Mouse (Mus musculus): ENCODE data around the gene Sqstm1. TPM values are rescaled to one million over a fixed set of nuclear protein-coding genes. Genes with fewer than 3 reads are reported as not detected.

Sqstm1 gene
- total and polyA plus RNA-seq, 3 experiments, result 187 to 223 TPM; not detected in 1

- DNase-seq (ENCODE audit: low read depth, low spot score), result no peak
- Histone ChIP-seq H3K9ac (ENCODE audit: control insufficient read depth, low read depth, low read length, poor library complexity, severe bottlenecking) (no peak overlapping the region), H3K36me3 (ENCODE audit: control insufficient read depth in 1 of 2, insufficient read depth in 2 of 2, low read length in 2 of 2) (peaks cover 0 to 8% of the 10 kb centered on the region in 2 experiments; a peak in 2 of 4 replicates), H3K4me1 (ENCODE audit: control insufficient read depth in 1 of 2, insufficient read depth in 2 of 2, low read length in 2 of 2) (peaks cover 2 to 10% of the 10 kb centered on the region in 2 experiments; a peak in 3 of 4 replicates), H3K79me2 (ENCODE audit: control insufficient read depth, insufficient read depth, low read length, poor library complexity) (no peaks in the 10 kb centered on the region; the same call in 1 of the 2 replicates), H3K9me3 (replicated peaks; ENCODE audit: insufficient read depth, low read length) (no peaks in the 10 kb centered on the region), H3K27me3 (ENCODE audit: control insufficient read depth in 1 of 2, insufficient read depth in 2 of 2, low read length in 2 of 2) (no peaks in the 10 kb centered on the region), H3K27ac (ENCODE audit: control insufficient read depth, low read depth, low read length) (no peak overlapping the region), H3K4me3 (ENCODE audit: control insufficient read depth in 1 of 2, insufficient read depth in 1 of 2, low read depth in 2 of 2, low read length in 2 of 2) (no peak overlapping the region)
- TF ChIP-seq SIN3A (IDR thresholded peaks at IDR 0.05; ENCODE audit: low read length) (no peak), USF2 (IDR thresholded peaks at IDR 0.05; ENCODE audit: borderline replicate concordance in 1 of 2, insufficient read depth in 1 of 2, low read depth in 1 of 2, low read length in 2 of 2) (no peak), POLR2A (IDR thresholded peaks at IDR 0.05; ENCODE audit: control insufficient read depth in 1 of 2, insufficient read depth in 1 of 2, low read depth in 1 of 2, low read length in 2 of 2, poor library complexity in 1 of 2) (no peak), MXI1 (IDR thresholded peaks at IDR 0.05; ENCODE audit: low read depth, low read length) (no peak)
Observed at GRCm38 (mm10) chr11:50176351-50176750, 34.3 kb downstream of the Sqstm1 start.

- Histone ChIP-seq H3K79me2 (ENCODE audit: control insufficient read depth, insufficient read depth, low read length, poor library complexity) (no peaks in the 10 kb centered on the region; the same call in 1 of the 2 replicates), H3K4me3 (ENCODE audit: control insufficient read depth in 1 of 2, insufficient read depth in 1 of 2, low read depth in 2 of 2, low read length in 2 of 2) (peak overlapping the region; percentile 76 to 90), H3K9me3 (replicated peaks; ENCODE audit: insufficient read depth, low read length) (no peaks in the 10 kb centered on the region), H3K27ac (ENCODE audit: control insufficient read depth, low read depth, low read length) (peak overlapping the region; percentile 55), H3K9ac (ENCODE audit: control insufficient read depth, low read depth, low read length, poor library complexity, severe bottlenecking) (peak overlapping the region; percentile 76), H3K27me3 (ENCODE audit: control insufficient read depth in 1 of 2, insufficient read depth in 2 of 2, low read length in 2 of 2) (no peaks in the 10 kb centered on the region), H3K36me3 (ENCODE audit: control insufficient read depth in 1 of 2, insufficient read depth in 2 of 2, low read length in 2 of 2) (peaks cover 0 to 8% of the 10 kb centered on the region in 2 experiments; a peak in 2 of 4 replicates), H3K4me1 (ENCODE audit: control insufficient read depth in 1 of 2, insufficient read depth in 2 of 2, low read length in 2 of 2) (peaks cover 2 to 10% of the 10 kb centered on the region in 2 experiments; a peak in 3 of 4 replicates)
- DNase-seq (ENCODE audit: low read depth, low spot score), result peak; percentile 100
- TF ChIP-seq USF2 (IDR thresholded peaks at IDR 0.05; ENCODE audit: borderline replicate concordance in 1 of 2, insufficient read depth in 1 of 2, low read depth in 1 of 2, low read length in 2 of 2), result no peak
- TF ChIP-seq CTCF (IDR thresholded peaks at IDR 0.05 in 2 of 3, conservative IDR thresholded peaks at IDR 0.05 in 1 of 3; ENCODE audit: control insufficient read depth in 1 of 3, insufficient read depth in 1 of 3, low read depth in 2 of 3, low read length in 3 of 3, poor library complexity in 1 of 3, severe bottlenecking in 1 of 3), result no peak
- peak; percentile 66; the same call in 1 of the 2 replicates for TF ChIP-seq KAT2A (conservative IDR thresholded peaks at IDR 0.05; ENCODE audit: low read depth, low read length)
- TF ChIP-seq BHLHE40 (IDR thresholded peaks at IDR 0.05; ENCODE audit: borderline replicate concordance, low read depth, low read length), result no peak
- peak; percentile 98 for TF ChIP-seq SIN3A (IDR thresholded peaks at IDR 0.05; ENCODE audit: low read length)
- TF ChIP-seq HCFC1 (IDR thresholded peaks at IDR 0.05; ENCODE audit: low read depth, low read length), result peak; percentile 93
- peak; percentile 82; the same call in 1 of the 2 replicates for TF ChIP-seq GABPA (IDR thresholded peaks at IDR 0.05; ENCODE audit: low read depth, low read length)
- TF ChIP-seq SMC3 (IDR thresholded peaks at IDR 0.05; ENCODE audit: low read depth, low read length), result no peak; the same call in 1 of the 2 replicates
- no peak for TF ChIP-seq RAD21 (IDR thresholded peaks at IDR 0.05; ENCODE audit: low read depth, low read length)
- no peak for TF ChIP-seq TAL1 (IDR thresholded peaks at IDR 0.05; ENCODE audit: low read length)
- TF ChIP-seq MAX (IDR thresholded peaks at IDR 0.05; ENCODE audit: low read length), result peak; percentile 75; the same call in 1 of the 2 replicates
- TF ChIP-seq TBP (IDR thresholded peaks at IDR 0.05; ENCODE audit: low read depth, low read length), result peak; percentile 50; the same call in 1 of the 2 replicates
- TF ChIP-seq NRF1 (IDR thresholded peaks at IDR 0.05; ENCODE audit: insufficient read depth, low read depth, low read length, poor library complexity, severe bottlenecking), result peak; percentile 58; the same call in 1 of the 2 replicates
- no peak for TF ChIP-seq UBTF (IDR thresholded peaks at IDR 0.05; ENCODE audit: borderline replicate concordance, insufficient read depth, low read depth, low read length)
- no peak for TF ChIP-seq MAFK (IDR thresholded peaks at IDR 0.05; ENCODE audit: borderline replicate concordance, low read depth, low read length)
- TF ChIP-seq ELF1 (IDR thresholded peaks at IDR 0.05; ENCODE audit: low read depth, low read length), result peak; percentile 89
- peak; percentile 98 for TF ChIP-seq NELFE (IDR thresholded peaks at IDR 0.05; ENCODE audit: low read depth, low read length)
- TF ChIP-seq POLR2A (IDR thresholded peaks at IDR 0.05; ENCODE audit: control insufficient read depth in 1 of 2, insufficient read depth in 1 of 2, low read depth in 1 of 2, low read length in 2 of 2, poor library complexity in 1 of 2), result peak; percentile 98 to 99
- TF ChIP-seq ZMIZ1 (IDR thresholded peaks at IDR 0.05; ENCODE audit: low read depth, low read length), result peak; percentile 95; the same call in 1 of the 2 replicates
- TF ChIP-seq GATA1 (IDR thresholded peaks at IDR 0.05; ENCODE audit: low read depth, low read length), result peak; percentile 13; the same call in 1 of the 2 replicates
- TF ChIP-seq ETS1 (IDR thresholded peaks at IDR 0.05; ENCODE audit: low read depth, low read length), result peak; percentile 64
- TF ChIP-seq ZKSCAN1 (IDR thresholded peaks at IDR 0.05; ENCODE audit: low read depth, low read length), result no peak
- TF ChIP-seq ZNF384 (IDR thresholded peaks at IDR 0.05; ENCODE audit: low read depth, low read length), result no peak; the same call in 1 of the 2 replicates
- no peak; a peak in 1 of 4 replicates for TF ChIP-seq EP300 (IDR thresholded peaks at IDR 0.05; ENCODE audit: low read depth in 1 of 2, low read length in 2 of 2)
- TF ChIP-seq MYC (IDR thresholded peaks at IDR 0.05; ENCODE audit: low read depth, low read length), result no peak
- peak; percentile 97 for TF ChIP-seq MAZ (IDR thresholded peaks at IDR 0.05; ENCODE audit: low read depth, low read length)
- no peak for TF ChIP-seq POLR2AphosphoS5 (IDR thresholded peaks at IDR 0.05; ENCODE audit: borderline replicate concordance, low read depth, low read length)
- no peak for TF ChIP-seq MEF2A (IDR thresholded peaks at IDR 0.05; ENCODE audit: extremely low read depth, insufficient replicate concordance, low read depth, low read length, poor library complexity, severe bottlenecking)
Observed at GRCm38 (mm10) chr11:50174730-50175187, 35.9 kb downstream of the Sqstm1 start.

All from MEL (cell line).